Mouse (Mus musculus) left cerebral cortex, postnatal 4 days (tissue): ENCODE data around the gene Dtx2. TPM values are rescaled to one million over a fixed set of nuclear protein-coding genes. Genes with fewer than 3 reads are reported as not detected.

Experiments used
- DNase-seq: peaks from one replicate; pipeline ENCODE4 v3.0.0-alpha.2; 2022
- intact Hi-C: fragments of 180-260 bp; cut with DNase I; formaldehyde crosslinking; loops from one replicate; pipeline ENCODE4 v1.15.1; 2025
- total RNA-seq, 2 experiments: library from RNA; stranded (reverse); gene quantifications; 2 replicates each; pipeline ENCODE4 v1.2.3; 2021

Dtx2 gene
- total RNA-seq, 2 experiments from 2014 or later, result 13.8 to 14.4 TPM

DNA sequence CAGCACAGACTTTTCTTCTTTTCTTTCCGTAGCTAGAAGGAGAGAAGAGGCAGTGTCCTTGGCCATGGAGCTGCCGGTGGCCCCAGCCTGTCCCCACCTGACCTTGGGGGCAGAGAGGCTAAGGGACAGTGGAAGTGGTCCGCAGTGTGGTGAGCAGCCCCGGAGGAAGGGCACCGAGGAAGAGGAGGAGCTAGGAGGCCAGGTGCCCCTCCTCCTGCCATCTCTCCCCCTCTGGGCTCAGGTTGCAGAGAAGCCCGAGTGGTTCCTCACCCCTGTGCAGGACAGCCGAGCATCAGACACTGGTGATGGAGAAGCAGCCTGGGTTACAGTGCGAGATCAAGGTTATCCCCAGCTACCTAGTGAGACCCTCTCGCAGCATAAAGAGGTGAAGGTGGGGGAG lies 20.2 kb upstream of the Dtx2 start, which contains the start of gene Ssc4d:
TSS of gene Ssc4d (minus strand) at position 167 of the 400 bp plus-strand sequence.
- no peak for DNase-seq
- intact Hi-C loops, result no loop called here

DNA sequence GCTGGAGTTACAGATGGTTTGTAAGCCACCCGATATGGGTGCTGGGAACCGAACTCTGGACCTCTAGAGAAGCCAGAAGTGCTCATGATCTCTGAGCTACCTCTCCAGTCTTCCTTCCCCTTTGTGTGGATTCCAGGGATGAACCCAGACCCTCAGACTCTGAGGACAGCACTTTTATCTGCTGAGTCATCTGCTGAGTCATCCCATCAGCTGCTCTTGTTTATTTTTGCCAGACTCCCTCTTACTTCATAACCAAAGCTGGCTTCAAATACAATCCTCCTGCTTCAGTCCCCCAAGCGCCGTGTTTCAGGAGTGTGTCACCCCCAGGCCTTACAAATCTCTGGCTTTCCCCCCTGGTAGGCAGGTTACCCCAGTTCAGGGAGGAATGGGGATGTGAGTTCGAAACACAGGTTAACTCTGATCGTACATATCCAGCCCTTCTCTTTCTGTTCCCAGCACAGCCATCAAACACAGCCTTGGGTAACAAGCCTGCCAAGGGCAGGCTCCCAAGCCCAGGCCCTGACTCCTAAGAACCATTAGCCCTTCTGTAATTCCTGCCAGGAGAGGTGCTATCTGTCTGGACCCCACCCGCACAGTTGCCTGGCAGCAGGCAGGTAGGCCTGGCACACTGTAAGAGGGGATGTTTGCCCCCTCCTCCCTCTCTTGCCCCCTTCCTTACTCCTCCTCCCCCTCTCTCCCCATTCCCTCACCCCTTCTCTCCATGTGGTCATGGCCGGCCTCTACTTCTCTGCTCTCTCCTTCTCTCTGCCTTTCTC lies 18.5 kb upstream of the Dtx2 start:
- DNase-seq, result no peak
- intact Hi-C loops, result no loop called here

DNA sequence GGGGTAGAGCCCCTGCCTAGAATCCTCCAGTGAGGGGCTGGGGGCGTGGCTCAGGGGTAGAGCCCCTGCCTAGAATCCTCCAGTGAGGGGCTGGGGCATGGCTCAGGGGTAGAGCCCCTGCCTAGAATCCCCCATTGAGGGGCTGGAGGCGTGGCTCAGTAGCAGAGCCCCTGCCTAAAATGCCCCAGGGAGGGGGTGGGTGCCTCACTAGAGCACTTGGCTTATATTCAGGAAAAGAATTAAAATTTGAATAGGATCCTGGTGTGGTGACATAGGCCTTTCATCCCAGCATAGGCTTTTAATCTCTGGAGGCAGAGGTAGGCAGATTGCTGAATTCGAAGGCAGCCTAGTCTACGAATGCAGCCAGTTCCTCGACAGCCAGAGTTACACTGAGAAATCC lies 15.2 kb upstream of the Dtx2 start:
- DNase-seq, result no peak
- intact Hi-C loops, result no loop called here

DNA sequence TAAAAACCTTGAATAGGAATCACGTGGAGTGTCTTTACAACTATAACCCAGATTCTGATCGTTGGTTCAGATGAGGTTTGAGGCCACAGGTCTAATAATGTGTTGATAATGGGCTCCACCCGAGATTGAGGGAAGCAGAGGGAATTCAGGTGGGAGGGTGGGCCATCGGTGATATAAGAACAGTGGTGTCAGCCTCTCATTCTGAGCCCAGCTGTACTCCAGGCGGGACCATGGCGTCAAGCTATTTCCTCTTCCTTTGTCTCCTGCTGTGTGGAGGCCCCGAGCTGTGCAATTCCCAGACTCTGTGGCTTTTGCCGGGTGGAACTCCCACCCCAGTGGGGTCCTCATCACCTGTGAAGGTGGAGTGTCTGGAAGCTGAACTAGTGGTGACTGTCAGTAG lies 14.7 kb upstream of the Dtx2 start, which contains the start of gene Zp3:
TSS of gene Zp3 (plus strand) at position 196 of the 400 bp plus-strand sequence.
- intact Hi-C loops, result no loop called here
- DNase-seq, result no peak

DNA sequence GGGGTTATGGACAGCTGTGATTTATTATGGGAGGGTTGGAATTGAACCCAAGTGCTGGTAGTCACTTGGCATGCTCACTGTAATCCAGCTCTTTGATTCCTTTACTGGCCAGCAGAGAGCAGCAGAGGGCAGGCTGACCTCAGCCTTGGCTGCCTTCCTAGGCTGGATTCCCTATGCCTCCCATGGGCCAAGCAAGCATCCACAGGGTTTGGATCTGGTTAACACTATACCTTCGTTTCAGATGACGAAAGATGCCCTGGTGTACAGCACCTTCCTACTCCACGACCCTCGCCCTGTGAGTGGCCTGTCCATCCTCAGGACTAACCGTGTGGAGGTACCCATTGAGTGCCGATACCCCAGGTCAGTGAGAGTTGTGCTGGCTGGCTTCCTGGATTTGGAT lies 12.2 kb upstream of the Dtx2 start:
- DNase-seq, result peak; percentile 64
- intact Hi-C loops, result no loop called here

DNA sequence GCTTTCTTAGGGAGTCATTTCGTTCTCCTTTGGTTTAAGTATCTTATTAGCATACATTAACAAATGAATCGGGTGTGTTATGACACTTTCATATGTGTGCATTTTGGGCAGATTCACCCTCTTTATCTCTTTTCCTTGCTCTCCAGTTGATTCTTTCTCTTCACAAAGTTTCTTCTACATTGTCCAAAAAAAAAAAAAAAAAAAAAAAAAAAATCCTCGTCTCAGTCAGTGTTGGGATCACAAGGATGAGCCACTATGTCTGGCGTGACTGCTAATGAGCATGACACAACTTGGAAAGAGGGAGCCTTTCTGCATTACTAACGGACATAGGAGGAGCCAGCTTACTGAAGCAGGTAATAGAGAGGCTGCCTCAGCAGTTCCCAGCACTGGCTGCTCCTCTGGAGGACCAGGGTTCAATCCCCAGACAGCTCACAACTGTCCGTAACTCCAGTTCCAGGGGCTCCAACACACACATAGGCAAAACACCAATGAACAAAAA lies 10.0 kb upstream of the Dtx2 start:
- DNase-seq, result no peak
- intact Hi-C loops, result no loop called here

DNA sequence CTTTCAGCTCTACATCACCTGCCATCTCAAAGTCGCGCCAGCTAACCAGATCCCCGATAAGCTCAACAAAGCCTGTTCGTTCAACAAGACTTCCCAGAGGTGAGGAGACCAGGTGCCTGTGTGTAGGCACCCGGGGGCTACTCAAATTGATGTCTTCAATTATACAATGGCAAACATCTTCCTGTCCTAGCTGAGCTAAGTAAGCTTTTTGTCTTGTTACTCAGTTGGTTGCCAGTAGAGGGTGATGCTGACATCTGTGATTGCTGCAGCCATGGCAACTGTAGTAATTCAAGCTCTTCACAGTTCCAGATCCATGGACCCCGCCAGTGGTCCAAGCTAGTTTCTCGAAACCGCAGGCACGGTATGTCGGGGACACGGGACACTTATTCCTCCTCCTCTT lies 7.4 kb upstream of the Dtx2 start:
- no peak for DNase-seq
- intact Hi-C loops, result no loop called here

DNA sequence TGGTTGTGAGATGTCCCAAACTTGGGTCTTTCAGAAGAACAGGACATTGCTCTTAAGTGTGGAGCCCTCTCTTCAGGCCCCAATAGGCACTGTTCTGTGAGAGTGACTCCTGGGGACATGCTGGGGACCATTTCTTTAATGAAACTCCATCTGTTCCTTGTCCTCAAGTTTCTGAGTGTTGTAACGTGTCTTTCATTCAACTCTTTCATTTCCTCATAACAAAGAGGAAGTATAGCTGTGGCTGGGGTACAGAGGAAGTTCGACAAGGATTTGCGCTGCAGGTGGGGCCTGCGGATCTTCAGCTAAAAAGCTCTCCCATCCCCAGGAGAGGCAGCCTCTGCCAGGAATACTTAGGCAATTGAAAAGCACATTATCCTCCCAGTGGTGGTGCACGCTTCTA lies 4.0 kb upstream of the Dtx2 start:
- DNase-seq, result no peak
- intact Hi-C loops, result no loop called here

DNA sequence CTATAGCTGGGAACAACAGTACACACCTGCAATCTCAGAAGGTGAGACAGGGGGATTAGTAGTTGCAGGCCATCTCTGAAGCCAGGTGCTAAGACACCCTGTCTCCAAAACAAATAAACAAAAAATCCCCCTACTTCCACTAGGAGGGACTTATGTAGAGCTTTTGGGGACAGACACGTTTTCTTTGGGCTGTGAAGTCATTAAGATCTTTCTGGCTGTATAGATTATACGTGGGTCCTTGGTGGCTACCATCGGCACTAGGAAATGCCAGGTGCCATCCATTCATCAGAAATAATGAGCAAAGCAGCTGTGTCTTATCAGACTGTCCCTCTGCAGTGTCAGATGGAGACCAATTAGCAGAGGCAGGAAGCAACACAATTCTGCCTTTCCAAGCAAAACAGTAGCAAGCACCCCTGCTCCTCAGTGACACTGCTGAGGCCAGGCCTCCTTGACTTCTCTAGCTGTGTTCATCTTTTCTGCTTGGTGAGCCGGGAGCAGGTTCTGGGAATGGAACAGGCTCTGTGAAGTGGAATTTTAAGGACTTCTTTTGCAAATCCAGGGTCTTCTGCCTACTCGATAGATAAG lies 1.1 kb upstream of the Dtx2 start:
- DNase-seq, result no peak
- intact Hi-C loops, result no loop called here

DNA sequence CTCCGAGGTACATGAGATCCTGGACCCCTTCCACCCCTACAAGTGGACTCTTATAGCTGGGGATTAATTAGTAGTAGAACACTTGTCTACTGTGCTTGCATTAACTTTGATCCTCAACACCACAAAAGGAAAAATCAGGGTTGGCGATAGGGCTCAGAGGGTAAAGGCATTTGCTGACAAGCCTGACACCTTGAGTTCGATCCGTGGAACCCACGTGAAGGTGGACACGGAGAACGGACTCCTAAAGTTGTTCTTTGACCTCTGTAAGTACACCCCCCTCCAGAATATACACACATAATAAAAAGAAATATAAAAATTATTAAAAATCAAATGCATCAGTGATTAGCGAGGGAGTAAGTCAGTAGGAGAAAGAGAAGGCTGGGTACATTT lies 270 bp upstream of the Dtx2 start:
- intact Hi-C loops, result no loop called here
- DNase-seq, result no peak

DNA sequence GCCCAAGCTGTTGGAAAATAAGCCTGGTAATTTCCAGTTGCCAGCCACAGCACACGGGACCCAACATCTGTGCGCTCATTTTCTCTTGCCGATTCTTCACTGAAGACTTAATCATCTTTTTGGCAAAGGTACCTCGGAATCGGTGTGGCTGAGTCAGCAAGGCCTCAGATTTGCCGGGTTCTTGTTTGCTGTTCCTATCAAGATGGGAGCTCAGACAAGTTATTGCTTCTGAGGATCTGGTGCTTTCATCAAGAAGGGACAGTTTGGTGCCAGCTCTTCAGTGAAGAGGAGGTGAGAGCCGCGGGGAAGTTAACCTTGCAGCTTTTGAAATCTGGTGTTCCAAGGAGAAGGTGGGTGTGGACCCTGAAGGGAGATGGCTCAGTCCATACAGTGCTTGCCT lies 1.6 kb downstream of the Dtx2 start:
- intact Hi-C loops, result no loop called here
- no peak for DNase-seq

DNA sequence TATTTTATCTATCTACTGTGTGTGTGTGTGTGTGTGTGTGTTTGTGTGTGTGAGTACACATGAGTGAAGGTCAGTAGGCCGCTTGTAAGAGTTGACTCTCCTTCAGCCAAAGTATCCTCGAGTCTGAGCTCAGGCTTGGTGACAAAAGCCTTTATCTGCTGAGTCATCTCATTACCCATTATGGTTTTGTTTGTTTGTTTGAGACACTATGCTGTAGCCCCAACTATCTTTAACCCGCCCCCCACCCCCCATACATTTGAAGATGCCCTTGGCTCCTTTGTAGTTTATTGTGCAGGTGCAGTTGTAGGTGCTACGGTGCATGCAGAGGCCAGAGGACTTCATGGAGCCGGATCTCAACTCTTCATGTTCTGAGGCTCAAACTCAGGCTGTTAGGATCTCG lies 6.6 kb downstream of the Dtx2 start:
- no peak for DNase-seq
- intact Hi-C loops, result no loop called here

DNA sequence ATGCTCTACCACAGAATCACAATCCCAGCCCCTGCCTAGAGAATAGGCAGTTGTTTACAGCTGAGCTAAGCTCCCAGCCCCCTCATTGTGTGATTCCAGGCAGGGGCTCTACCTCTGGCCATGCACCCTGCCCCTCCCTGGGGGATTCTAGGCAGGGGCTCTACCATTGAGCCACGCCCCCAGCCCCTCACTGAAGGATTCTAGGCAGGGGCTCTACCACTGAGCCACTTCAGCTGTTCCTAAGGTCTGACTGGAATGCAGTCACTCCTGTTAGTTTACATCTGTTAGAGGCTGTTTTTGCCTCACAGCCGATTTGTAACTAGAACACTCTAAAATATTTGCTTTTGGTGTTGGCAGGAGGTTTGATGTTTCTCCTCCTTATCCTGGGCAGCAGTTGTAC lies 7.7 kb downstream of the Dtx2 start:
- no peak for DNase-seq
- intact Hi-C loops, result no loop called here

DNA sequence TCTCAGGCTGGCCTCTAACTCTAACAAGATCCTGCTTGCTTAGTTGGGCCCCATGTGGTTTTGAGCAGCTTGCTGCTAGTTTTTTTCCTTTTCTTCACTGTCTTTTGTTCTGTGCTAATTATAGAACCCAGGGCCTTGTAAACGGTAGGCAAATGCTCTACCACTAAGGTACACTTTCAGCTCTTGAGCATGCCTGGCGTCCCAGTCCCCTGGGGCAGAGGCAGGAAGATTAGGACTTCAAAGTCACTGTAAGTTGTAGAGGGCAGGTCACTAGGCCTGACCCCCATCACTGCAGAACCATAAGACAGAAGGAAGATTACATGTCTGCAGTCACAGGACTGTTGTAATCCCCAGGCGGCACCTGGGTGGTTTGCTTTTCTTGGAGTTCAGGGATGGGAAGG lies 8.2 kb downstream of the Dtx2 start:
- intact Hi-C loops, result no loop called here
- DNase-seq, result no peak

DNA sequence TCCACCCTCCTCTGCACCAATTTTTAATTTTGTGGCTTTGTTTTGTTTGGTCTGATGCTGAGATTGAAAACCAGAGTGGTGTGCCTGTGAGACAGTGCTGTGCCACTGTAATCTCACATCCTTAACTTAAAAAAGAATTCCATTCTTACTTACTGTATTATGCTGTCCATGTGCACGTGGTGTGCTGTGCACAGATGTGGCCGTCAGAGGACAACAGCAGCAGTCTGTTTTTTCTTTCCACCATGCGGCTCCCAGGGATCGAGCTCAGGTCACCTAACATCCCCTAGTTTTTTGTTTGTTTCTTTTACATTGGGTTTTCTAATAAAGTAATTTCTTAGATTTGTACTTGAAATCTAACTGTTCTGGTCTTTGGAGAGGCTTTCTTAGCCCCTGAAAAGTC lies 9.9 kb downstream of the Dtx2 start:
- no peak for DNase-seq

DNA sequence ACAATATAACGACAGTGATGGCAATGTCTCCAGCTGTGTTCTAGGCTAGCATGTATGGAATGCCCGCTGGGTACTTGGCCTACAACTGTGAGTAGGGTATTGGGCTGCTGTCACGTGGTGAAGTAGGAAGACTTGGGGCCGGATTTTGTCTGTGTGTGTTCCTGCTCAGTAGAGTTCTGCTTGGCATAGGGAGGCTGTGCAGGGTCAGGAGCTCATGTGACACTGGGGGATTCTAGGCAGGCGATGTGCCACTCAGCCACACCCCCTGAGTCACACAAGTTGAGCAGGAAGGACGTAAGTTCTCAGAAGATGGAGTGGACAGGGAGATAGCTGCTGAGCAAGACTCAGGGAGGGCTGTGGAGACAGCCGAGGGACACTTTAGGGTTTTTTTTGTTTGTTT lies 13.1 kb downstream of the Dtx2 start:
- intact Hi-C loops, result no loop called here
- no peak for DNase-seq

More for the DNA sequence above, 9.9 kb downstream of the Dtx2 start:
- intact Hi-C loops, result no loop called here

DNA sequence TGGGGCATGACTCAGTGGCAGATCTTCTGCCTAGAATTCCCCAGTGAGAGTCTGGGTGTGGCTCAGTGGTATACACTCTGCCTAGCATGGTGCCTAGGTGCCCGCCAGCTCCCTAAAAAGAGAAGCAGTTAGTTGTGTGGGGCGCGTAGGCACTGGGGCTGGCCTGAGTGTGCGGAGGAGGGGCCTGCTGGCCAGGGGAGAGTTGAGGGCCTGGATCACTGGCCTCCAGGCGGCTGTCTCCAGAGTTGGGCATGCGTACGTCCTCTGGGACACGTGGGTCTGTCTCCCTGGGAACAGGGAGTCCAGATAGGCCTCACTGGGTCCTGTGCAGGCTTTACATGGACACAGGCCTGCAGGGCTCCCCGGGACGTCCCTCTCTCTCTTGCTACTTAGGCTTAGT lies 20.3 kb downstream of the Dtx2 start:
- intact Hi-C loops, result no loop called here
- no peak for DNase-seq

DNA sequence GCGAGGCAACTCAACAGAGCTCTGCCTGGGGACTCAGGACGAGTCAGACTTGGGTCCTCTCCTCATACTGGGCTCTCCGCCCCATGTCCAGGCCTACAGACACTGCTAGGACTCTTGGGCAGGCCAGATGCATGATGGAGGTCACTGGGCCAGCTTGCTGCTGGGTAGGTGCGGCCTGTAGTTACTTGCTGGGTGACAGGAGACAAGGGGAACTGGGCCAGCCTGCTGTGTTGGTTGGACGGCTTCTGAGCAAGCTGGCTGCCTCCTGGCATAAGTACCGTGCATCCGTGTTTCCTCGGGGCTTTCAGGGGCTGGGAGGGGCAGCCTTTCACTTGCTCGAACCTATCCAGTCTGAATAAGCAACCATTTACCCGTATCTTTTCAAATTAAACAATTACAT lies 21.0 kb downstream of the Dtx2 start:
- intact Hi-C loops, result no loop called here
- no peak for DNase-seq

DNA sequence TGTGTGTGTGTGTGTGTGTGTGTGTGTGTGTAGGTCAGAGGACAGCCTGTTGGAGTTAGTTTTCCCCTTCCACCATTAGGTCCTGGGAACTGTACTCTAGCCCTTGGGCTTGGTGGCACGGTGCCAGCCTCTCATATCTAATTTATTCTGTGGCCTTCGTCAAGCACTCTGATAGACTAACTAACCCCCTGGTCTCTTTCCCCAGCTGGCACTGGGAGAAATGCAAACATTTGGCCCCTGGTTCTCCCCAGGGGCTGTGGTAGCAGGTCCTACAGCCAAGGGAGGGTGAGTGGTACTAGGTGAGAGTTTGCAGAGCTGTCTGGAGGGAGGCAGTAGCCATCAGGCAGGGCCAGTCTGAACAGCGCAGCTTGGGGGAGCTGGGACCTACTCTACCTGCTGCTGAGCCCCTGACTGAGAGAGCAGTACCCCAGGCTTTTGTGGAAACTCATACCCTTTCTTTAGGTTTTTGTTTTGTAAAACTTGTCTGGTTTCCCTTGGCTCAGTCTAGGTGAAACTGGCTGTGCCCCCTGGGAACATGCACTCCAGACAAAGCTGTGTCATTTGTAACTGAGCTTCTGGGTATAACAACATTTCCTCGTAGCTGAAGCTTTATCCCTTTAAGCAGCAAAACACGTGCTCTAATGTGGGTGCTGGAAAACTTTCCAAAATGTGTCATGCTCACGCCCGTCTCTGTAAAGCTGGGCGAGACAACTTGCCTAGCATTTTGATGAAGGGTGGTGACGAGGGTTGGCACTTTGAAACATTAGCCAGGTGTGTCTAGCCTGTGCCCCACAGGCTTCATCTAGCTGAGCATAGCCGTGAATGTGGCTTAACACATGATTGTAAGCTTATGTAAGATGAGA lies 21.6 kb downstream of the Dtx2 start:
- peak; percentile 56 for DNase-seq
- intact Hi-C loops, result no loop called here

DNA sequence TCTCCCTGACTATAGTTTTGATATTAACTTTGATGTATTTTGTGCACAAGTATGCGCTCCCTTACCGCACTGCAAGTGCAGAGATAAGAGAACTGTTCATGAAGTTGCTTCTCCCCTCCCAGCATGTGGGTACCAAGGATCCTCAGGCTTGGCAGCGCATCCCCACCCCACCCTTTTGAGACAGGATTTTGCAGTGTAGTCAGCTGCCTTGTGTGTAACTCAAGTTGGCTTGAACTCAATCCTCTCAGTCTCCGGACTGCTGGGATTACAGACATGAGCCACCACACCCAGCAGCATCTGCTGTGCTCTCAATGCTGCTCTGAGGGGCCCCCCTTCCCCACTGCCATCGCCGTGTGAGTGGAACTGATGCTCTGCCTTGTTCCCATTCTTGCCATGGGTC lies 22.7 kb downstream of the Dtx2 start:
- peak; percentile 35 for DNase-seq
- intact Hi-C loops, result no loop called here

DNA sequence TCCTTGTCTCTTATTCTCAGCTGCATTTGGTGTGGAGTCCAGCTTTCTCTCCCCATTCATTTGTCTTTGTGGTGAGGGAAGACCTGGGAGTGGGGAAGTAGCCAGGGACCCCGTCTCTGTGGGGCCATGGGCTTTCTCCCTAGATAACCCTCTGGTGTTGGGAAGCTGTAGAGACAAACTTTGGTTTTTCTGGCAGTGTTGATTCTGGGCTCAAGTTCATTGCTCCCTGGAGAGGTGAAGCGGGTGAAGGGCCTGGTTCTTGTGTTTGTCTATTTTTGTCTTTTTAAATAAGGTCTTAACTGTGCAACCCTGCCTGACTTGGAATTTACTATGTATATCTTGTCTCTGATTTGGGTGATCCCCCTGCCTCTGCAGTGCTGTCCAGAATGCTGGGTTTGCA lies 24.1 kb downstream of the Dtx2 start:
- intact Hi-C loops, result no loop called here
- no peak for DNase-seq

DNA sequence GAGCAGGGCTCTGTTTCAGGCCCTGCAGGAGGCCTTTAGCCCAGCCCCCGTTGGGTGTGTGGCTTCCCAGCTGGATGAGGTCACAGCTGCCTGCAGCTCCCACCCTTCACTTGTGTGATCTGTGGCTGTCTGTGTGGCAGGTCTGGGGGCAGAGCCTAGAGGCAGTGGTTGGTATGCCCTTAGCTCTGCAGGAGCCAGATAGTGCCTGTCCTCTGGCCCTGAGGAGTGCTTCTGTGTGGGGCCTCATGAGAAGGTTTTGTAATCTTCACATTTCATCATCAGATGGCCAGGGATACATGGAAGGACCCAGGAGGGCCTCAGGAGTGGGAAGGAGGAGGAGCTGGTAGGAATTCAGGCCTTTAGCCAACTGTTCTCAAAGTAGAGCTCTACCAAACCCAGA lies 25.3 kb downstream of the Dtx2 start:
- DNase-seq, result no peak
- intact Hi-C loops, result no loop called here
